Mouse (Mus musculus): ENCODE measurements around the gene Ddx3x.

- TF ChIP-seq CTCF (IDR thresholded peaks at IDR 0.05; ENCODE audit: low read depth) (no peak), EP300 (IDR thresholded peaks at IDR 0.05; ENCODE audit: low read depth) (no peak)
These were observed 739 bp downstream of the Ddx3x start for GRCm38 (mm10) chrX:13281329-13282088.
